Mouse (Mus musculus) hindbrain, embryonic 12.5 days (tissue): ENCODE data around the gene Elovl6. TPM values are rescaled to one million over a fixed set of nuclear protein-coding genes. Genes with fewer than 3 reads are reported as not detected.
A peak's percentile ranks its signal among the peaks of the same experiment; 100 is the strongest.

ENCODE experiments used
- ATAC-seq: fragments of 200-750 bp; cut with Nextera tagmentation; 2 replicates; pipeline ENCODE4 v1.8.0; 2017; ENCODE audit warnings: moderate TSS enrichment; ENCODE audit not compliant: low FRiP score
- H3K27ac ChIP-seq: fragments of 300-500 bp; sonication (generic); 2 replicates; pipeline ENCODE4 v1.5.1; 2016; ENCODE audit warnings: mild to moderate bottlenecking
- H3K27me3 ChIP-seq: fragments of 300-500 bp; sonication (generic); 2 replicates; pipeline ENCODE4 v1.6.1; 2016; ENCODE audit warnings: mild to moderate bottlenecking
- H3K36me3 ChIP-seq: fragments of 300-500 bp; sonication (generic); 2 replicates; pipeline ENCODE4 v1.6.1; 2016; ENCODE audit warnings: mild to moderate bottlenecking
- H3K4me1 ChIP-seq: fragments of 300-500 bp; sonication (generic); 2 replicates; pipeline ENCODE4 v1.6.1; 2016
- H3K4me2 ChIP-seq: fragments of 300-500 bp; sonication (generic); replicated peaks from 2 replicates; pipeline ENCODE4 v1.6.1; 2016; ENCODE audit warnings: mild to moderate bottlenecking
- H3K4me3 ChIP-seq: fragments of 300-500 bp; sonication (generic); 2 replicates; pipeline ENCODE4 v1.5.1; 2016; ENCODE audit warnings: mild to moderate bottlenecking
- H3K9ac ChIP-seq: fragments of 300-500 bp; sonication (generic); 2 replicates; pipeline ENCODE4 v1.6.1; 2016; ENCODE audit warnings: mild to moderate bottlenecking, moderate library complexity
- H3K9me3 ChIP-seq: fragments of 300-500 bp; sonication (generic); replicated peaks from 2 replicates; pipeline ENCODE4 v1.6.1; 2016; ENCODE audit warnings: mild to moderate bottlenecking
- WGBS: fragments of 180-500 bp; shearing (Covaris S2); methylation state at CpG from one replicate; pipeline ENCODE4 v1.1.7; 2016; 5-methylcytosine and 5-hydroxymethylcytosine counted together
- polyA plus RNA-seq: library from polyadenylated mRNA; unstranded; fragments of >200 nt; fragmentation: Nextera tagmentation; extraction: Ambion mirVana; gene quantifications from 2 replicates; pipeline ENCODE4 v1.2.1, GENCODE M21; 2016

The Elovl6 gene
- polyA plus RNA-seq, 1 experiment from 2014 or later = 33.1 TPM

GRCm38 (mm10) chr3:129572959-129573358 is 40.8 kb downstream of the Elovl6 start:
- Histone ChIP-seq H3K27me3 (no peaks in the 10 kb centered on the region), H3K9me3 (no peaks in the 10 kb centered on the region), H3K36me3 (peaks cover 11% of the 10 kb centered on the region), H3K9ac (no peak overlapping the region), H3K4me2 (no peak overlapping the region), H3K27ac (no peak overlapping the region), H3K4me1 (no peaks in the 10 kb centered on the region), H3K4me3 (no peak overlapping the region)
- 59% methylated on average over 4 of the region's 4 CpGs for WGBS
- no peak for ATAC-seq

GRCm38 (mm10) chr3:129573609-129574008 is 41.5 kb downstream of the Elovl6 start:
- no peaks in the 10 kb centered on the region for H3K27me3 ChIP-seq
- H3K36me3 ChIP-seq = peaks cover 11% of the 10 kb centered on the region
- H3K27ac ChIP-seq = no peak overlapping the region
- H3K4me1 ChIP-seq = no peaks in the 10 kb centered on the region
- no peak overlapping the region for H3K4me3 ChIP-seq
- no peak overlapping the region for H3K4me2 ChIP-seq
- 91% methylated on average over 4 of the region's 4 CpGs for WGBS
- ATAC-seq = 0 out of 2 replicates have a peak, but pooled peaks have one; percentile 29
- H3K9ac ChIP-seq = no peak overlapping the region
- H3K9me3 ChIP-seq = no peaks in the 10 kb centered on the region

- no peak overlapping the region for H3K4me2 ChIP-seq
- no peaks in the 10 kb centered on the region for H3K9me3 ChIP-seq
- H3K9ac ChIP-seq = no peak overlapping the region
- no peaks in the 10 kb centered on the region for H3K27me3 ChIP-seq
- H3K36me3 ChIP-seq = peaks cover 11% of the 10 kb centered on the region
- no peaks in the 10 kb centered on the region for H3K4me1 ChIP-seq
- H3K4me3 ChIP-seq = no peak overlapping the region
- no peak overlapping the region for H3K27ac ChIP-seq
- WGBS = 93% methylated on average over 4 of the region's 4 CpGs
- ATAC-seq = no peak
Observed at GRCm38 (mm10) chr3:129575086-129575485, 42.9 kb downstream of the Elovl6 start.

GRCm38 (mm10) chr3:129576522-129576921 is 44.4 kb downstream of the Elovl6 start:
- no peaks in the 10 kb centered on the region for H3K9me3 ChIP-seq

GRCm38 (mm10) chr3:129578741-129579475 is 46.8 kb downstream of the Elovl6 start:
- Histone ChIP-seq H3K4me1 (no peaks in the 10 kb centered on the region), H3K27ac (no peak overlapping the region), H3K36me3 (peaks cover 11% of the 10 kb centered on the region; the same call in 1 of the 2 replicates), H3K9ac (no peak overlapping the region), H3K4me2 (no peak overlapping the region), H3K9me3 (no peaks in the 10 kb centered on the region), H3K27me3 (no peaks in the 10 kb centered on the region), H3K4me3 (no peak overlapping the region)
- WGBS = 91% methylated on average over 11 of the region's 11 CpGs
- ATAC-seq = no peak

More at GRCm38 (mm10) chr3:129576522-129576921, 44.4 kb downstream of the Elovl6 start:
- Histone ChIP-seq H3K27ac (no peak overlapping the region), H3K4me3 (no peak overlapping the region), H3K4me1 (no peaks in the 10 kb centered on the region), H3K36me3 (peaks cover 11% of the 10 kb centered on the region; the same call in 1 of the 2 replicates), H3K27me3 (no peaks in the 10 kb centered on the region), H3K9ac (no peak overlapping the region), H3K4me2 (no peak overlapping the region)
- ATAC-seq = no peak
- WGBS = 89% methylated on average over 6 of the region's 6 CpGs

GRCm38 (mm10) chr3:129581024-129581423 is 48.9 kb downstream of the Elovl6 start:
- WGBS = 94% methylated on average over 3 of the region's 3 CpGs
- ATAC-seq = no peak
- H3K27ac ChIP-seq = no peak overlapping the region
- H3K9me3 ChIP-seq = no peaks in the 10 kb centered on the region
- H3K4me3 ChIP-seq = no peak overlapping the region
- no peaks in the 10 kb centered on the region for H3K4me1 ChIP-seq
- H3K27me3 ChIP-seq = no peaks in the 10 kb centered on the region
- H3K9ac ChIP-seq = no peak overlapping the region
- H3K36me3 ChIP-seq = peaks cover 7% of the 10 kb centered on the region; the same call in 1 of the 2 replicates
- no peak overlapping the region for H3K4me2 ChIP-seq

GRCm38 (mm10) chr3:129582449-129582848 is 50.3 kb downstream of the Elovl6 start:
- 69% methylated on average over 4 of the region's 4 CpGs for WGBS
- no peak overlapping the region for H3K9ac ChIP-seq
- no peak overlapping the region for H3K4me2 ChIP-seq
- no peak for ATAC-seq
- H3K4me3 ChIP-seq = no peak overlapping the region
- H3K4me1 ChIP-seq = no peaks in the 10 kb centered on the region
- no peaks in the 10 kb centered on the region for H3K9me3 ChIP-seq
- no peaks in the 10 kb centered on the region for H3K27me3 ChIP-seq
- H3K36me3 ChIP-seq = no peaks in the 10 kb centered on the region
- no peak overlapping the region for H3K27ac ChIP-seq

- Histone ChIP-seq H3K4me2 (no peak overlapping the region), H3K9ac (no peak overlapping the region), H3K4me3 (no peak overlapping the region), H3K27ac (no peak overlapping the region), H3K4me1 (no peaks in the 10 kb centered on the region), H3K9me3 (no peaks in the 10 kb centered on the region), H3K36me3 (no peaks in the 10 kb centered on the region), H3K27me3 (no peaks in the 10 kb centered on the region)
- WGBS = 85% methylated on average over 5 of the region's 5 CpGs
- no peak for ATAC-seq
Observed at GRCm38 (mm10) chr3:129583290-129583689, 51.1 kb downstream of the Elovl6 start.

- H3K27ac ChIP-seq = no peak overlapping the region
- no peak overlapping the region for H3K4me3 ChIP-seq
- H3K4me1 ChIP-seq = 0 out of 2 replicates have a peak, but pooled peaks cover 5% of the 10 kb centered on the region
- H3K36me3 ChIP-seq = no peaks in the 10 kb centered on the region
- no peaks in the 10 kb centered on the region for H3K9me3 ChIP-seq
- H3K27me3 ChIP-seq = no peaks in the 10 kb centered on the region
- no peak for ATAC-seq
- H3K4me2 ChIP-seq = no peak overlapping the region
- no peak overlapping the region for H3K9ac ChIP-seq
- WGBS = 92% methylated on average over 8 of the region's 8 CpGs
Observed at GRCm38 (mm10) chr3:129587916-129588315, 55.8 kb downstream of the Elovl6 start.

GRCm38 (mm10) chr3:129588753-129589152 is 56.6 kb downstream of the Elovl6 start:
- no peak for ATAC-seq
- Histone ChIP-seq H3K4me3 (no peak overlapping the region), H3K27me3 (no peaks in the 10 kb centered on the region), H3K27ac (no peak overlapping the region), H3K4me1 (0 out of 2 replicates have a peak, but pooled peaks cover 5% of the 10 kb centered on the region), H3K9me3 (no peaks in the 10 kb centered on the region), H3K4me2 (no peak overlapping the region), H3K9ac (no peak overlapping the region), H3K36me3 (no peaks in the 10 kb centered on the region)
- WGBS = 85% methylated on average over 3 of the region's 3 CpGs

- no peak overlapping the region for H3K27ac ChIP-seq
- H3K9me3 ChIP-seq = no peaks in the 10 kb centered on the region
- 92% methylated on average over 10 of the region's 10 CpGs for WGBS
- H3K36me3 ChIP-seq = no peaks in the 10 kb centered on the region
- H3K9ac ChIP-seq = no peak overlapping the region
- no peak overlapping the region for H3K4me2 ChIP-seq
- no peak for ATAC-seq
- no peak overlapping the region for H3K4me3 ChIP-seq
- no peaks in the 10 kb centered on the region for H3K27me3 ChIP-seq
- 0 out of 2 replicates have a peak, but pooled peaks cover 5% of the 10 kb centered on the region for H3K4me1 ChIP-seq
Observed at GRCm38 (mm10) chr3:129589705-129590104, 57.5 kb downstream of the Elovl6 start.

GRCm38 (mm10) chr3:129590548-129591226 is 58.5 kb downstream of the Elovl6 start:
- no peak overlapping the region for H3K9ac ChIP-seq
- H3K4me1 ChIP-seq = 0 out of 2 replicates have a peak, but pooled peaks cover 8% of the 10 kb centered on the region
- no peak overlapping the region for H3K27ac ChIP-seq
- H3K27me3 ChIP-seq = no peaks in the 10 kb centered on the region
- no peaks in the 10 kb centered on the region for H3K9me3 ChIP-seq
- no peaks in the 10 kb centered on the region for H3K36me3 ChIP-seq
- WGBS = 77% methylated on average over 17 of the region's 17 CpGs
- no peak overlapping the region for H3K4me3 ChIP-seq
- H3K4me2 ChIP-seq = no peak overlapping the region
- ATAC-seq = no peak
